Mouse (Mus musculus) olfactory bulb, adult 2 months (tissue): Measurements from ENCODE around the gene 2310007B03Rik.

Experiments used
- CTCF ChIP-seq: fragments of 200-500 bp; IDR thresholded peaks from 2 replicates; pipeline ENCODE4 v1.5.1; 2012; ENCODE audit warnings: low read depth, mild to moderate bottlenecking, low read length, moderate library complexity; ENCODE audit not compliant: insufficient read depth
- POLR2A ChIP-seq: fragments of 200-500 bp; IDR thresholded peaks from 2 replicates; pipeline ENCODE4 v1.6.1; 2012; ENCODE audit warnings: mild to moderate bottlenecking, low read depth, low read length, moderate library complexity; ENCODE audit not compliant: insufficient read depth

DNA sequence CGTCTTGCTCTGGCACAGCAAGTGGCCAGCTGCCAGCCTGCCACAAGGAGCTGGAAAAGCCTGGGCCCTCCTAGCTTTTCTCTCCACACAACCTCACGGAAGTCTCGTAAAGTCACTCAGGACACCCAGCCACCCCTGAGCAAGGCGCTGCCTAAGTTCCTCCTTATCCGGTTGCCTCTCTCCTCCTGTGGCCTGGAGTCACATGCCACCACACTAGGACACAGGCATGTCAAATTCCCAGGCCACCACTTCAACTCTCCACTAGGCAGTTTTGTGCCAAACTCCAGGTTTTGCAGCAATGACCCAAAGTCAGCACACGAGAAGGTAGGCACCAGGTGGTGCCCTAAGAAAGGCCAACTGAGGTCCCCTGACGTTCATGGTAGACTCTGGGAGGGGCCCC lies 1.8 kb upstream of the 2310007B03Rik start:
- TF ChIP-seq POLR2A (no peak), CTCF (no peak)
